22 mouse cellular contexts compared by ENCODE assay signal in genomic region chr6:32348996-32349395, GRCm38 (mm10).
A peak's percentile ranks its signal among the peaks of the same experiment; 100 is the strongest.
DNase-seq lines count a peak whose midpoint lies in the region; ATAC-seq and TF ChIP-seq lines count a peak whose summit lies in the region.
"Had no signal": no experiment of that assay in that cellular context is flagged by ENCODE, and none has a peak within 500 bp of the region (broad histone marks: within the 10 kb centered on the region; RNA-seq: fewer than 3 reads in every experiment).

No protein-coding gene starts in this region.

- no peaks in the 10 kb centered on the region for H3K36me3 ChIP-seq in heart, embryonic 11.5 days (ENCODE audit: control insufficient read depth, insufficient read depth, low read length)
- H3K36me3 ChIP-seq in kidney, embryonic 14.5 days (ENCODE audit: control insufficient read depth, insufficient read depth, low read length): no peaks in the 10 kb centered on the region
- H3K36me3 ChIP-seq: embryonic facial prominence, embryonic 13.5 days; embryonic facial prominence, embryonic 15.5 days; forebrain, embryonic 10.5 days; forebrain, embryonic 12.5 days had no signal

- intact Hi-C loops in heart, postnatal 36 days (cut with DNase I): no loop called here

- no peak for TF ChIP-seq POLR2A in lung, adult 2 months (IDR thresholded peaks at IDR 0.05; ENCODE audit: borderline replicate concordance, extremely low read depth, low read depth, low read length)

- no peak overlapping the region for H3K27ac ChIP-seq in heart, embryonic 11.5 days (ENCODE audit: low read depth, low read length)
- H3K27ac ChIP-seq in kidney, embryonic 14.5 days (ENCODE audit: low read depth, low read length): no peak overlapping the region
- H3K27ac ChIP-seq: embryonic facial prominence, embryonic 13.5 days; embryonic facial prominence, embryonic 15.5 days; forebrain, embryonic 10.5 days; forebrain, embryonic 12.5 days had no signal

- no peak overlapping the region for H3K4me3 ChIP-seq in heart, embryonic 11.5 days (ENCODE audit: low read depth, low read length)
- H3K4me3 ChIP-seq in kidney, embryonic 14.5 days (ENCODE audit: low read length): no peak overlapping the region
- no peak overlapping the region for H3K4me3 ChIP-seq in lung, adult 2 months (replicated peaks; ENCODE audit: extremely low read depth, low read depth, low read length)
- H3K4me3 ChIP-seq: embryonic facial prominence, embryonic 13.5 days; embryonic facial prominence, embryonic 15.5 days; erythroblast, embryonic 14.5 days; forebrain, embryonic 10.5 days; forebrain, embryonic 12.5 days had no signal

- H3K9ac ChIP-seq in heart, embryonic 11.5 days (ENCODE audit: low read depth, low read length): peak overlapping the region; percentile 16; the same call in 1 of the 2 replicates
- no peak overlapping the region for H3K9ac ChIP-seq in kidney, embryonic 14.5 days (ENCODE audit: low read depth, low read length)
- H3K9ac ChIP-seq: embryonic facial prominence, embryonic 13.5 days; embryonic facial prominence, embryonic 15.5 days; forebrain, embryonic 12.5 days had no signal

- WGBS in heart, embryonic 11.5 days (ENCODE audit: insufficient replicate concordance): 57% methylated on average over 2 of the region's 2 CpGs
- WGBS in kidney, embryonic 14.5 days: 83% methylated on average over 2 of the region's 2 CpGs
- WGBS in lung, adult 2 months: 61% methylated on average over 2 of the region's 2 CpGs

- DNase-seq in heart, postnatal 36 days: no peak
- DNase-seq in kidney, postnatal 14 days: peak; percentile 32
- peak; percentile 46 for DNase-seq in lung, postnatal 36 days
- DNase-seq in lung, adult 2 months: no peak
- DNase-seq: adrenal gland, adult 2 months; adrenal gland, postnatal 10 days; adrenal gland, postnatal 25 days; cerebellum, adult 11 months; cerebellum, adult 18-20 months; cerebellum, adult 8-10 months; cerebellum, adult 9-11 months; cerebellum, postnatal 14 days; cerebellum, postnatal 36 days; embryo, embryonic 11 days had no signal

- H3K9me3 ChIP-seq in heart, embryonic 11.5 days (replicated peaks; ENCODE audit: control insufficient read depth, low read length): no peaks in the 10 kb centered on the region
- no peaks in the 10 kb centered on the region for H3K9me3 ChIP-seq in kidney, embryonic 14.5 days (ENCODE audit: control insufficient read depth, low read length)
- H3K9me3 ChIP-seq: embryonic facial prominence, embryonic 13.5 days; embryonic facial prominence, embryonic 15.5 days; forebrain, embryonic 10.5 days; forebrain, embryonic 12.5 days had no signal

- TF ChIP-seq CTCF in lung, adult 2 months (IDR thresholded peaks at IDR 0.05; ENCODE audit: insufficient read depth, low read length): no peak

- no peak for ATAC-seq in heart, embryonic 11.5 days (replicated peaks; ENCODE audit: insufficient number of reproducible peaks, low FRiP score, low TSS enrichment)
- ATAC-seq in kidney, embryonic 14.5 days (ENCODE audit: low FRiP score, low TSS enrichment): no peak
- ATAC-seq: forebrain, embryonic 14.5 days had no signal

- peaks cover 21% of the 10 kb centered on the region for H3K4me1 ChIP-seq in heart, embryonic 11.5 days (ENCODE audit: control insufficient read depth, insufficient read depth, low read length)
- H3K4me1 ChIP-seq in kidney, embryonic 14.5 days (ENCODE audit: control insufficient read depth, insufficient read depth, low read length): no peaks in the 10 kb centered on the region
- peaks cover 6% of the 10 kb centered on the region for H3K4me1 ChIP-seq in lung, adult 2 months (ENCODE audit: control insufficient read depth, insufficient read depth, low read length)
- H3K4me1 ChIP-seq: embryonic facial prominence, embryonic 15.5 days; forebrain, embryonic 12.5 days had no signal

- no peaks in the 10 kb centered on the region for H3K27me3 ChIP-seq in heart, embryonic 11.5 days (ENCODE audit: control insufficient read depth, insufficient read depth, low read length)
- H3K27me3 ChIP-seq in kidney, embryonic 14.5 days (ENCODE audit: control insufficient read depth, insufficient read depth, low read length): no peaks in the 10 kb centered on the region
- H3K27me3 ChIP-seq: embryonic facial prominence, embryonic 13.5 days; embryonic facial prominence, embryonic 15.5 days; forebrain, embryonic 12.5 days had no signal

- no peak overlapping the region for H3K4me2 ChIP-seq in heart, embryonic 11.5 days
- H3K4me2 ChIP-seq in kidney, embryonic 14.5 days (replicated peaks; ENCODE audit: low read depth, low read length): no peak overlapping the region
- H3K4me2 ChIP-seq: embryonic facial prominence, embryonic 13.5 days; embryonic facial prominence, embryonic 15.5 days; forebrain, embryonic 12.5 days had no signal

Comparison
In these comparisons a context has a peak if more than half of its experiments do, and no peak if none do; other contexts are left out.
1. DNase-seq: peak in kidney, postnatal 14 days (single experiment) and lung, postnatal 36 days (single experiment); none in heart, postnatal 36 days (0 of 2) and lung, adult 2 months (single experiment).